In the genomic region with DNA sequence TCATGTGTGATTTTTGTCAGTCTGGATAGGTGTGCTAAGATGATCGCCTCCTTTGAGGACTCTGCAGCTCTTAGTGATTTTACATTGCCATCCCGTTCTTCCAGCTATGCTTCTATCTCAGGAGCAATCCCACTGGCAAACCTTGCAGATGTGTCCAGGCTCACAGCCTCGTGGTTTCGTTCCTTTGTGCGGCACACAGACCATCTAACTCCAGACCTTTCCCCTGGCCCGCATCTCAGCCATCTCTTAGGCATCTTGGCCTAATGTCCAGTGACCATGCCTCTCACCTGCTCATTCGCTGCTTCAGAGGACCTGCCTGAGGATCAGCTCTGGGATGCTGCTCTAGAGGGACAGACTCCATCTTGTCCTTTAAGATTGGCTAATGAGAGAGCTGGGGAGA, we compare ENCODE assay signal across 10 mouse cellular contexts. TPM values are rescaled to one million over a fixed set of nuclear protein-coding genes. Genes with fewer than 3 reads are reported as not detected.
DNase-seq lines count a peak whose midpoint lies in the region; ATAC-seq and TF ChIP-seq lines count a peak whose summit lies in the region.
"Had no signal": no experiment of that assay in that cellular context is flagged by ENCODE, and none has a peak within 500 bp of the region (broad histone marks: within the 10 kb centered on the region; RNA-seq: fewer than 3 reads in every experiment).

No protein-coding gene starts in this region.

- TF ChIP-seq CTCF in layer of hippocampus, adult 2 months (conservative IDR thresholded peaks at IDR 0.05) = no peak
- TF ChIP-seq CTCF in cortical plate, adult 2 months (IDR thresholded peaks at IDR 0.05; ENCODE audit: extremely low read depth, insufficient read depth, low read length) = no peak

- no peak for DNase-seq in layer of hippocampus, adult 2 months (ENCODE audit: low spot score in 2 of 2)
- no peak for DNase-seq in layer of hippocampus, adult 18-20 months (ENCODE audit: low spot score in 2 of 2)
- no peak for DNase-seq in thymus, postnatal 25 days
- DNase-seq in gastrocnemius, adult 18-20 months (ENCODE audit: low spot score) = no peak
- DNase-seq in cerebellum, postnatal 10 days = no peak
- DNase-seq: adrenal gland, adult 2 months; left cerebral cortex, postnatal 4 days had no signal

- H3K27me3 ChIP-seq in hindbrain, embryonic 15.5 days = no peaks in the 10 kb centered on the region
- H3K27me3 ChIP-seq in midbrain, embryonic 16.5 days (ENCODE audit: control insufficient read depth, insufficient read depth, low read depth, low read length) = no peaks in the 10 kb centered on the region

- TF ChIP-seq POLR2A in cortical plate, adult 2 months (IDR thresholded peaks at IDR 0.05; ENCODE audit: extremely low read depth, insufficient read depth, low read length) = no peak

- H3K9ac ChIP-seq in hindbrain, embryonic 15.5 days = peak overlapping the region; percentile 84
- H3K9ac ChIP-seq in midbrain, embryonic 16.5 days (ENCODE audit: low read depth, low read length) = peak overlapping the region; percentile 91

- peaks cover 2% of the 10 kb centered on the region; the same call in 1 of the 2 replicates for H3K4me1 ChIP-seq in cortical plate, adult 2 months (ENCODE audit: control insufficient read depth, insufficient read depth, low read length)
- peaks cover 19% of the 10 kb centered on the region for H3K4me1 ChIP-seq in hindbrain, embryonic 15.5 days (replicated peaks)
- peaks cover 12% of the 10 kb centered on the region for H3K4me1 ChIP-seq in midbrain, embryonic 16.5 days (ENCODE audit: control insufficient read depth, insufficient read depth, low read length)

- WGBS in hindbrain, embryonic 15.5 days = 87% methylated on average over 7 of the region's 7 CpGs
- 84% methylated on average over 7 of the region's 7 CpGs for WGBS in midbrain, embryonic 16.5 days

- no peaks in the 10 kb centered on the region for H3K9me3 ChIP-seq in hindbrain, embryonic 15.5 days
- H3K9me3 ChIP-seq in midbrain, embryonic 16.5 days (replicated peaks; ENCODE audit: control insufficient read depth, low read length, poor library complexity, severe bottlenecking) = no peaks in the 10 kb centered on the region

- ATAC-seq in hindbrain, embryonic 15.5 days (ENCODE audit: low FRiP score, low read depth) = no peak
- no peak for ATAC-seq in midbrain, embryonic 16.5 days

- peak overlapping the region; percentile 95 for H3K27ac ChIP-seq in layer of hippocampus, adult 2 months
- H3K27ac ChIP-seq in cortical plate, adult 2 months (ENCODE audit: insufficient read depth, low read length) = no peak overlapping the region
- H3K27ac ChIP-seq in hindbrain, embryonic 15.5 days (replicated peaks) = 0 out of 2 replicates have a peak overlapping the region, but pooled peaks have one; percentile 74
- no peak overlapping the region for H3K27ac ChIP-seq in midbrain, embryonic 16.5 days (ENCODE audit: low read length)

- peak overlapping the region; percentile 83 for H3K4me2 ChIP-seq in hindbrain, embryonic 15.5 days
- H3K4me2 ChIP-seq in midbrain, embryonic 16.5 days (ENCODE audit: low read length) = peak overlapping the region; percentile 88

- H3K4me3 ChIP-seq in layer of hippocampus, adult 2 months = peak overlapping the region; percentile 95
- H3K4me3 ChIP-seq in cortical plate, adult 2 months (ENCODE audit: insufficient read depth, low read length) = peak overlapping the region; percentile 76
- H3K4me3 ChIP-seq in hindbrain, embryonic 15.5 days = peak overlapping the region; percentile 77
- peak overlapping the region; percentile 75 for H3K4me3 ChIP-seq in midbrain, embryonic 16.5 days (ENCODE audit: low read depth, low read length)

- peaks cover 14% of the 10 kb centered on the region; the same call in 1 of the 2 replicates for H3K36me3 ChIP-seq in hindbrain, embryonic 15.5 days
- peaks cover 5% of the 10 kb centered on the region; the same call in 1 of the 2 replicates for H3K36me3 ChIP-seq in midbrain, embryonic 16.5 days (ENCODE audit: control insufficient read depth, insufficient read depth, low read length)

RNA-seq across cellular contexts. Expression of gene Bola3, which starts 1.2 kb away (rescaled TPM):
- total RNA-seq in layer of hippocampus, adult 2 months (2021) = 10 to 100 TPM; 46.0 to 49.4 TPM
- 10 to 100 TPM; 47.1 to 58.9 TPM for total RNA-seq in layer of hippocampus, adult 18-20 months (2021)
- polyA plus RNA-seq in cortical plate, adult 2 months (2012; rRNA removed) = 60.8 and 62.6 TPM in 2 replicates
- polyA plus RNA-seq in hindbrain, embryonic 15.5 days (2015; fragmentation: Nextera tagmentation; extraction: Ambion mirVana) = 60.3 and 67.6 TPM in 2 replicates
- 44.0 and 50.0 TPM in 2 replicates for polyA plus RNA-seq in midbrain, embryonic 16.5 days (2015; fragmentation: Nextera tagmentation; extraction: Ambion mirVana)
- total RNA-seq in gastrocnemius, adult 18-20 months (2021) = 100 to 1,000 TPM; 249 to 275 TPM

RNA-seq across cellular contexts. Expression of gene Mob1a, which starts 24.4 kb away (rescaled TPM):
- total RNA-seq in layer of hippocampus, adult 2 months (2021) = 10 to 100 TPM; 16.2 to 22.2 TPM
- total RNA-seq in layer of hippocampus, adult 18-20 months (2021) = 10 to 100 TPM; 19.2 to 20.5 TPM
- 16.2 and 18.6 TPM in 2 replicates for polyA plus RNA-seq in cortical plate, adult 2 months (2012; rRNA removed)
- 22.9 and 24.6 TPM in 2 replicates for polyA plus RNA-seq in hindbrain, embryonic 15.5 days (2015; fragmentation: Nextera tagmentation; extraction: Ambion mirVana)
- 19.2 and 20.8 TPM in 2 replicates for polyA plus RNA-seq in midbrain, embryonic 16.5 days (2015; fragmentation: Nextera tagmentation; extraction: Ambion mirVana)
- total RNA-seq in gastrocnemius, adult 18-20 months (2021) = 10 to 100 TPM in 1 of 2 experiments, 1 to 10 TPM in 1; 8.0 to 12.4 TPM

RNA-seq across cellular contexts. Expression of gene Mthfd2, which starts 24.5 kb away (rescaled TPM):
- 1 to 10 TPM; 5.8 to 7.1 TPM for total RNA-seq in layer of hippocampus, adult 2 months (2021)
- total RNA-seq in layer of hippocampus, adult 18-20 months (2021) = 1 to 10 TPM; 6.6 to 7.1 TPM
- polyA plus RNA-seq in cortical plate, adult 2 months (2012; rRNA removed) = 6.4 and 7.6 TPM in 2 replicates
- 28.9 and 32.8 TPM in 2 replicates for polyA plus RNA-seq in hindbrain, embryonic 15.5 days (2015; fragmentation: Nextera tagmentation; extraction: Ambion mirVana)
- 34.7 and 37.1 TPM in 2 replicates for polyA plus RNA-seq in midbrain, embryonic 16.5 days (2015; fragmentation: Nextera tagmentation; extraction: Ambion mirVana)
- total RNA-seq in gastrocnemius, adult 18-20 months (2021) = 1 to 10 TPM; 3.0 to 3.2 TPM

Comparison
In these comparisons a context has a peak if more than half of its experiments do, and no peak if none do; other contexts are left out.
1. H3K27ac ChIP-seq: peak in layer of hippocampus, adult 2 months (single experiment) and hindbrain, embryonic 15.5 days (single experiment); none in cortical plate, adult 2 months (single experiment) and midbrain, embryonic 16.5 days (single experiment).
2. RNA of gene Bola3, which starts 1.2 kb away (total RNA-seq): 249 to 275 TPM in gastrocnemius, adult 18-20 months; 47.1 to 58.9 TPM in layer of hippocampus, adult 18-20 months and 46.0 to 49.4 TPM in layer of hippocampus, adult 2 months; every median in the first group is over 4 times any median in the second.
3. Peak in every context shown above with its lines, with median percentiles within 50 percentile points of each other: H3K4me3 ChIP-seq.